Mouse (Mus musculus) liver, adult 2 months (tissue): ENCODE measurements around the gene Riox2.

Source experiments
- CTCF ChIP-seq: fragments of 200-500 bp; IDR thresholded peaks from 2 replicates; pipeline ENCODE4 v1.5.1; 2011; ENCODE audit warnings: low read depth, low read length, control low read depth
- POLR2A ChIP-seq: fragments of 200-500 bp; IDR thresholded peaks from 2 replicates; pipeline ENCODE4 v1.6.1; 2011; ENCODE audit warnings: low read length, control low read depth; ENCODE audit not compliant: insufficient read depth; ENCODE audit errors: extremely low read depth

- TF ChIP-seq CTCF (no peak), POLR2A (no peak)
Measured at GRCm38 (mm10) chr16:59499180-59499579, 27.6 kb downstream of the Riox2 start.
